Mouse (Mus musculus): ENCODE data around the gene Pde2a. TPM values are rescaled to one million over a fixed set of nuclear protein-coding genes. Genes with fewer than 3 reads are reported as not detected.

Pde2a gene
- total and polyA plus RNA-seq, 3 experiments, result 41.6 to 57.1 (median 56.0) TPM

- Histone ChIP-seq H3K4me3 (peak overlapping the region; percentile 71), H3K27ac (peak overlapping the region; percentile 77), H3K4me1 (ENCODE audit: control insufficient read depth, insufficient read depth, low read length) (peaks cover 6% of the 10 kb centered on the region), H3K27me3 (ENCODE audit: control insufficient read depth, insufficient read depth, low read length) (no peaks in the 10 kb centered on the region), H3K36me3 (ENCODE audit: control insufficient read depth, insufficient read depth, low read length) (no peaks in the 10 kb centered on the region), H3K79me2 (replicated peaks; ENCODE audit: control insufficient read depth, insufficient read depth, low read length) (0 out of 2 replicates have a peak, but pooled peaks cover 1% of the 10 kb centered on the region), H3K9ac (ENCODE audit: low read depth, low read length) (peak overlapping the region; percentile 78)
- intact Hi-C loops (cut with DNase I), result loop anchor here (1.0 to 2.0 kb wide), 4 partner anchors 15 to 91 kb away; no protein-coding TSS in a partner anchor
- DNase-seq, result peak; percentile 89 to 95
- TF ChIP-seq POLR2A (IDR thresholded peaks at IDR 0.05; ENCODE audit: insufficient read depth, low read depth, low read length) (peak; percentile 58; the same call in 1 of the 2 replicates), EP300 (IDR thresholded peaks at IDR 0.05; ENCODE audit: insufficient read depth, low read depth, low read length) (peak; percentile 84; the same call in 1 of the 2 replicates), CTCF (IDR thresholded peaks at IDR 0.05) (peak; percentile 99; the same call in 1 of the 2 replicates)
- 1% methylated on average over 63 of the region's 68 CpGs for WGBS
Measured at GRCm38 (mm10) chr7:101450422-101451401, 29.2 kb downstream of the Pde2a start.

GRCm38 (mm10) chr7:101452669-101453068 lies 31.2 kb downstream of the Pde2a start:
- 49% methylated on average over 3 of the region's 3 CpGs for WGBS
- H3K9ac ChIP-seq (ENCODE audit: low read depth, low read length), result peak overlapping the region; percentile 59
- 0 out of 2 replicates have a peak, but pooled peaks cover 3% of the 10 kb centered on the region for H3K79me2 ChIP-seq (replicated peaks; ENCODE audit: control insufficient read depth, insufficient read depth, low read length)
- H3K27ac ChIP-seq, result peak overlapping the region; percentile 77
- H3K4me1 ChIP-seq (ENCODE audit: control insufficient read depth, insufficient read depth, low read length), result peaks cover 16% of the 10 kb centered on the region
- no peak for TF ChIP-seq CTCF (IDR thresholded peaks at IDR 0.05)
- no peak for TF ChIP-seq EP300 (IDR thresholded peaks at IDR 0.05; ENCODE audit: insufficient read depth, low read depth, low read length)
- TF ChIP-seq POLR2A (IDR thresholded peaks at IDR 0.05; ENCODE audit: insufficient read depth, low read depth, low read length), result no peak
- intact Hi-C loops (cut with DNase I), result no loop called here
- no peaks in the 10 kb centered on the region for H3K36me3 ChIP-seq (ENCODE audit: control insufficient read depth, insufficient read depth, low read length)
- no peak for DNase-seq
- peak overlapping the region; percentile 71 for H3K4me3 ChIP-seq
- H3K27me3 ChIP-seq (ENCODE audit: control insufficient read depth, insufficient read depth, low read length), result no peaks in the 10 kb centered on the region

- Histone ChIP-seq H3K36me3 (ENCODE audit: control insufficient read depth, insufficient read depth, low read length) (no peaks in the 10 kb centered on the region), H3K79me2 (replicated peaks; ENCODE audit: control insufficient read depth, insufficient read depth, low read length) (0 out of 2 replicates have a peak, but pooled peaks cover 3% of the 10 kb centered on the region), H3K27ac (peak overlapping the region; percentile 77), H3K4me3 (peak overlapping the region; percentile 71), H3K27me3 (ENCODE audit: control insufficient read depth, insufficient read depth, low read length) (no peaks in the 10 kb centered on the region), H3K4me1 (ENCODE audit: control insufficient read depth, insufficient read depth, low read length) (peaks cover 20% of the 10 kb centered on the region), H3K9ac (ENCODE audit: low read depth, low read length) (peak overlapping the region; percentile 59)
- TF ChIP-seq CTCF (IDR thresholded peaks at IDR 0.05) (no peak), POLR2A (IDR thresholded peaks at IDR 0.05; ENCODE audit: insufficient read depth, low read depth, low read length) (no peak), EP300 (IDR thresholded peaks at IDR 0.05; ENCODE audit: insufficient read depth, low read depth, low read length) (no peak)
- DNase-seq, result peak; percentile 7 to 28
- WGBS, result 55% methylated on average over 3 of the region's 3 CpGs
- intact Hi-C loops (cut with DNase I), result no loop called here
Measured at GRCm38 (mm10) chr7:101453296-101453695, 31.8 kb downstream of the Pde2a start.

GRCm38 (mm10) chr7:101453725-101454124 lies 32.2 kb downstream of the Pde2a start:
- 35% methylated on average over 8 of the region's 8 CpGs for WGBS
- peak overlapping the region; percentile 71 for H3K4me3 ChIP-seq
- H3K27me3 ChIP-seq (ENCODE audit: control insufficient read depth, insufficient read depth, low read length), result no peaks in the 10 kb centered on the region
- H3K36me3 ChIP-seq (ENCODE audit: control insufficient read depth, insufficient read depth, low read length), result peaks cover under 1% of the 10 kb centered on the region
- H3K9ac ChIP-seq (ENCODE audit: low read depth, low read length), result peak overlapping the region; percentile 59
- DNase-seq, result peak; percentile 71 to 80
- intact Hi-C loops (cut with DNase I), result no loop called here
- peak overlapping the region; percentile 77 for H3K27ac ChIP-seq
- peaks cover 22% of the 10 kb centered on the region for H3K4me1 ChIP-seq (ENCODE audit: control insufficient read depth, insufficient read depth, low read length)
- H3K79me2 ChIP-seq (replicated peaks; ENCODE audit: control insufficient read depth, insufficient read depth, low read length), result 0 out of 2 replicates have a peak, but pooled peaks cover 3% of the 10 kb centered on the region
- TF ChIP-seq POLR2A (IDR thresholded peaks at IDR 0.05; ENCODE audit: insufficient read depth, low read depth, low read length), result peak; percentile 70
- TF ChIP-seq CTCF (IDR thresholded peaks at IDR 0.05), result no peak
- TF ChIP-seq EP300 (IDR thresholded peaks at IDR 0.05; ENCODE audit: insufficient read depth, low read depth, low read length), result peak; percentile 96

GRCm38 (mm10) chr7:101454479-101454878 lies 33.0 kb downstream of the Pde2a start:
- Histone ChIP-seq H3K36me3 (ENCODE audit: control insufficient read depth, insufficient read depth, low read length) (peaks cover 3% of the 10 kb centered on the region), H3K27me3 (ENCODE audit: control insufficient read depth, insufficient read depth, low read length) (no peaks in the 10 kb centered on the region), H3K4me3 (peak overlapping the region; percentile 24), H3K9ac (ENCODE audit: low read depth, low read length) (no peak overlapping the region), H3K79me2 (replicated peaks; ENCODE audit: control insufficient read depth, insufficient read depth, low read length) (0 out of 2 replicates have a peak, but pooled peaks cover 3% of the 10 kb centered on the region), H3K4me1 (ENCODE audit: control insufficient read depth, insufficient read depth, low read length) (peaks cover 29% of the 10 kb centered on the region), H3K27ac (peak overlapping the region; percentile 77)
- TF ChIP-seq CTCF (IDR thresholded peaks at IDR 0.05) (no peak), POLR2A (IDR thresholded peaks at IDR 0.05; ENCODE audit: insufficient read depth, low read depth, low read length) (no peak)
- WGBS, result 72% methylated on average over 9 of the region's 9 CpGs
- intact Hi-C loops (cut with DNase I), result no loop called here
- peak; percentile 25 to 33 for DNase-seq
